Comparison of ENCODE assay signal across 20 mouse cellular contexts in the genomic region with DNA sequence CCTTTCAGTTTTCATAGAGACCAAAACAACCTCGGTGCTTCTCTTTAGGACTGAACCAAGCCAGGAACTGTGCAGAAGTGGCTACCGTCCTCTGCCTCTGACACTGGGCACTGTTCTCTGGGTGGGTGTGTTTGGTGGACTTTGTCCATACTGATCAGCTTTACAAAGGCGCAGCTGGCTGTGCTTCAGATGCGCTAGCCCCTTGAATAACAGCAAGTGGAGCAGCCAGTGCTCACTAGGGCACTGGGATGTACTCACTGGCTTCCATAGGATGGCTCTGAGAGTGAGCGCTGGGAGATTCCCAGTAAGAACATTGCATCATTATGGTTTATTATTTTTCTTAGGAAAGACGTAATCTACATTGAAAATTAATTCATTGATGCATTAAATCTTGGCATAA.
DNase-seq lines count a peak whose midpoint lies in the region; ATAC-seq lines count a peak whose summit lies in the region.
"Had no signal": no experiment of that assay in that cellular context is flagged by ENCODE, and none has a peak within 500 bp of the region (broad histone marks: within the 10 kb centered on the region; RNA-seq: fewer than 3 reads in every experiment).

No protein-coding gene starts in this region.

- H3K4me2 ChIP-seq in kidney, embryonic 14.5 days (replicated peaks; ENCODE audit: low read depth, low read length): no peak overlapping the region
- no peak overlapping the region for H3K4me2 ChIP-seq in intestine, embryonic 15.5 days (replicated peaks)
- H3K4me2 ChIP-seq in stomach, embryonic 14.5 days (replicated peaks; ENCODE audit: low read depth, low read length): no peak overlapping the region
- H3K4me2 ChIP-seq: heart, embryonic 15.5 days; hindbrain, embryonic 14.5 days; lung, embryonic 14.5 days; neural tube, embryonic 15.5 days had no signal

- WGBS in kidney, embryonic 14.5 days: 89% methylated on average over 6 of the region's 6 CpGs
- 65% methylated on average over 6 of the region's 6 CpGs for WGBS in intestine, embryonic 15.5 days
- WGBS in stomach, embryonic 14.5 days: 82% methylated on average over 6 of the region's 6 CpGs

- peaks cover 4% of the 10 kb centered on the region; the same call in 1 of the 2 replicates for H3K4me1 ChIP-seq in kidney, embryonic 14.5 days (ENCODE audit: control insufficient read depth, insufficient read depth, low read length)
- no peaks in the 10 kb centered on the region; the same call in 1 of the 2 replicates for H3K4me1 ChIP-seq in intestine, embryonic 15.5 days (replicated peaks)
- peaks cover 7% of the 10 kb centered on the region; the same call in 1 of the 2 replicates for H3K4me1 ChIP-seq in stomach, embryonic 14.5 days (ENCODE audit: control insufficient read depth, insufficient read depth, low read length)
- H3K4me1 ChIP-seq: neural tube, embryonic 15.5 days had no signal

- no peak overlapping the region for H3K27ac ChIP-seq in kidney, embryonic 14.5 days (ENCODE audit: low read depth, low read length)
- no peak overlapping the region for H3K27ac ChIP-seq in intestine, embryonic 15.5 days
- no peak overlapping the region for H3K27ac ChIP-seq in stomach, embryonic 14.5 days (ENCODE audit: low read length)
- H3K27ac ChIP-seq: heart, embryonic 15.5 days; hindbrain, embryonic 14.5 days; macrophage; neural tube, embryonic 15.5 days had no signal

- no peaks in the 10 kb centered on the region for H3K9me3 ChIP-seq in kidney, embryonic 14.5 days (ENCODE audit: control insufficient read depth, low read length)
- H3K9me3 ChIP-seq in intestine, embryonic 15.5 days: no peaks in the 10 kb centered on the region
- no peaks in the 10 kb centered on the region for H3K9me3 ChIP-seq in stomach, embryonic 14.5 days (ENCODE audit: control insufficient read depth, low read depth, low read length)
- H3K9me3 ChIP-seq: heart, embryonic 15.5 days; neural tube, embryonic 15.5 days had no signal

- no peaks in the 10 kb centered on the region for H3K36me3 ChIP-seq in kidney, embryonic 14.5 days (ENCODE audit: control insufficient read depth, insufficient read depth, low read length)
- H3K36me3 ChIP-seq in intestine, embryonic 15.5 days: no peaks in the 10 kb centered on the region
- no peaks in the 10 kb centered on the region for H3K36me3 ChIP-seq in stomach, embryonic 14.5 days (ENCODE audit: control insufficient read depth, insufficient read depth, low read length)
- H3K36me3 ChIP-seq: heart, embryonic 15.5 days; neural tube, embryonic 15.5 days had no signal

- peak; percentile 54 for DNase-seq in heart, adult 11 months
- no peak for DNase-seq in heart, postnatal 4 days
- DNase-seq in kidney, postnatal 25 days: peak; percentile 9 to 38
- no peak for DNase-seq in neural tube, embryonic 10.5 days (ENCODE audit: extremely low spot score, low spot score)
- no peak for DNase-seq in adrenal gland, adult 2 months
- DNase-seq: adrenal gland, postnatal 36 days; cerebellum, adult 9-11 months; heart, adult 18-20 months; liver; lung, embryonic 14.5 days; retina, postnatal 1 day; spleen, adult 18-20 months; thymus, postnatal 4 days had no signal

- no peak overlapping the region for H3K4me3 ChIP-seq in kidney, embryonic 14.5 days (ENCODE audit: low read length)
- H3K4me3 ChIP-seq in intestine, embryonic 15.5 days (replicated peaks): no peak overlapping the region
- no peak overlapping the region for H3K4me3 ChIP-seq in stomach, embryonic 14.5 days (ENCODE audit: low read depth, low read length)
- H3K4me3 ChIP-seq: heart, embryonic 15.5 days; neural tube, embryonic 15.5 days had no signal

- no peak overlapping the region for H3K9ac ChIP-seq in kidney, embryonic 14.5 days (ENCODE audit: low read depth, low read length)
- no peak overlapping the region for H3K9ac ChIP-seq in intestine, embryonic 15.5 days
- no peak overlapping the region for H3K9ac ChIP-seq in stomach, embryonic 14.5 days (replicated peaks; ENCODE audit: low read depth, low read length)
- H3K9ac ChIP-seq: heart, embryonic 15.5 days; hindbrain, embryonic 14.5 days; lung, embryonic 14.5 days; neural tube, embryonic 15.5 days had no signal

- no peaks in the 10 kb centered on the region for H3K27me3 ChIP-seq in kidney, embryonic 14.5 days (ENCODE audit: control insufficient read depth, insufficient read depth, low read length)
- H3K27me3 ChIP-seq in intestine, embryonic 15.5 days (replicated peaks): no peaks in the 10 kb centered on the region
- H3K27me3 ChIP-seq in stomach, embryonic 14.5 days (ENCODE audit: control insufficient read depth, insufficient read depth, low read length): no peaks in the 10 kb centered on the region
- H3K27me3 ChIP-seq: heart, embryonic 15.5 days; neural tube, embryonic 15.5 days had no signal

- ATAC-seq in kidney, embryonic 14.5 days (ENCODE audit: low FRiP score, low TSS enrichment): no peak
- peak; percentile 89 for ATAC-seq in intestine, embryonic 15.5 days
- peak; percentile 49; the same call in 1 of the 2 replicates for ATAC-seq in stomach, embryonic 14.5 days (ENCODE audit: insufficient number of reproducible peaks, insufficient read depth, low FRiP score, low read depth)

Comparison
In these comparisons a context has a peak if more than half of its experiments do, and no peak if none do; other contexts are left out.
1. DNase-seq: peak in heart, adult 11 months (single experiment) and kidney, postnatal 25 days (2 of 2); none in heart, postnatal 4 days (single experiment), neural tube, embryonic 10.5 days (single experiment) and adrenal gland, adult 2 months (single experiment).